Mouse (Mus musculus) megakaryocyte progenitor cell, adult 5-6 weeks (primary cell): ENCODE measurements at regions not wholly inside any gene's neighbourhood (a gene's known extent, or its start where the extent isn't known, plus 50 kb on each side); places are given as distances from the start of the nearest gene placed in this dataset.
A peak's percentile ranks its signal among the peaks of the same experiment; 100 is the strongest.

Experiments
- ATAC-seq: replicated peaks from 2 replicates; pipeline ENCODE4 v1.8.0; 2016; ENCODE audit warnings: mild to moderate bottlenecking, moderate TSS enrichment, inconsistent platforms; ENCODE audit not compliant: poor library complexity

GRCm38 (mm10) chr17:79414006-79414405 lies 59.1 kb upstream of the Cdc42ep3 start:
- no peak for ATAC-seq

- no peak for ATAC-seq
Measured at GRCm38 (mm10) chr17:79417953-79418352, 63.1 kb upstream of the Cdc42ep3 start.

GRCm38 (mm10) chr17:79421618-79422017 lies 66.7 kb upstream of the Cdc42ep3 start:
- no peak for ATAC-seq

- no peak for ATAC-seq
Measured at GRCm38 (mm10) chr17:79439182-79439581, 84.3 kb upstream of the Cdc42ep3 start.

- peak; percentile 79 for ATAC-seq
Measured at GRCm38 (mm10) chr17:79442507-79443115, 87.7 kb upstream of the Cdc42ep3 start.

GRCm38 (mm10) chr17:79447170-79447569 lies 92.3 kb upstream of the Cdc42ep3 start:
- ATAC-seq = peak; percentile 53; the same call in 1 of the 2 replicates

GRCm38 (mm10) chr17:79451141-79451860 lies 96.4 kb upstream of the Cdc42ep3 start:
- ATAC-seq = no peak

GRCm38 (mm10) chr17:79453825-79454224 lies 98.9 kb upstream of the Cdc42ep3 start:
- ATAC-seq = no peak

GRCm38 (mm10) chr17:79454526-79454925 lies 99.6 kb upstream of the Cdc42ep3 start:
- no peak for ATAC-seq

GRCm38 (mm10) chr17:79455229-79455628 lies 100.3 kb upstream of the Cdc42ep3 start:
- ATAC-seq = no peak

GRCm38 (mm10) chr17:79457636-79458035 lies 102.7 kb upstream of the Cdc42ep3 start:
- ATAC-seq = no peak

- no peak for ATAC-seq
Measured at GRCm38 (mm10) chr17:79461681-79462091, 106.8 kb upstream of the Cdc42ep3 start.

- ATAC-seq = peak; percentile 57
Measured at GRCm38 (mm10) chr17:79463074-79463694, 108.3 kb upstream of the Cdc42ep3 start.

- no peak for ATAC-seq
Measured at GRCm38 (mm10) chr17:79465666-79466065, 110.8 kb upstream of the Cdc42ep3 start.

- no peak for ATAC-seq
Measured at GRCm38 (mm10) chr17:79471639-79472038, 116.7 kb upstream of the Cdc42ep3 start.

GRCm38 (mm10) chr17:79472106-79472995 lies 117.5 kb upstream of the Cdc42ep3 start:
- ATAC-seq = peak; percentile 97

- no peak for ATAC-seq
Measured at GRCm38 (mm10) chr17:79476671-79477070, 121.8 kb upstream of the Cdc42ep3 start.

- ATAC-seq = peak; percentile 74
Measured at GRCm38 (mm10) chr17:79481112-79481738, 126.3 kb upstream of the Cdc42ep3 start.

- peak; percentile 59 for ATAC-seq
Measured at GRCm38 (mm10) chr17:79481936-79482335, 127.0 kb upstream of the Cdc42ep3 start.

GRCm38 (mm10) chr17:79485239-79485638 lies 126.4 kb upstream of the Rmdn2 start:
- peak; percentile 65 for ATAC-seq

- ATAC-seq = no peak
Measured at GRCm38 (mm10) chr17:79489306-79489705, 122.4 kb upstream of the Rmdn2 start.
